Mouse (Mus musculus) gastrocnemius, postnatal 10 days (tissue): ENCODE measurements around the gene Notch3. TPM values are rescaled to one million over a fixed set of nuclear protein-coding genes. Genes with fewer than 3 reads are reported as not detected.
"Not testable (repeated sequence)": the region's sequence is repeated elsewhere in the genome, so short reads cannot be mapped to it uniquely, and the experiment has no call there.

Experiments used
- DNase-seq: peaks from one replicate; pipeline ENCODE4 v3.0.0; 2021; ENCODE audit warnings: mixed read lengths
- total RNA-seq, 2 experiments: library from RNA; stranded (reverse); gene quantifications; 2 replicates each; pipeline ENCODE4 v1.2.3; 2021

Gene Notch3
- total RNA-seq, 2 experiments from 2014 or later: 39.6 to 47.8 TPM

DNA sequence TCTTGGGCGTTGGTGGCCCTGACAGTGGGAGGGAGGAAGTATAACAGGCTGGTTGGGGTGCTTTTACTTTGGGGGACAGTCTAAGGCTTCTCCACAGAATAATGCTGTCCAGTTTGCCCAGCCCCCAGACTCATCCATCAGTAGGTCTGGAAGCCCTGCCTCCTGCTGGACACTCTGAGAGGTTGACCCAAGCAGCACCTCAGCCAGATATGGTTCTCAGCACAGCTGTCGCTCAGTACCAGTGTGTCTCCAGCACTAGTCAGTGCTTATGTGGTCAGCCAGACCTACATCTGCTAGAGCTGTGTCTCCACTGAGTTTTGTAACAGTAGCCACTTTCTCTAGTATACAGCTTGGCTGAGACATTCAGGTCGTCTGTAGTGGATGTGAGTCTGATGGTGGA lies 48.2 kb downstream of the Notch3 start:
- no peak for DNase-seq

DNA sequence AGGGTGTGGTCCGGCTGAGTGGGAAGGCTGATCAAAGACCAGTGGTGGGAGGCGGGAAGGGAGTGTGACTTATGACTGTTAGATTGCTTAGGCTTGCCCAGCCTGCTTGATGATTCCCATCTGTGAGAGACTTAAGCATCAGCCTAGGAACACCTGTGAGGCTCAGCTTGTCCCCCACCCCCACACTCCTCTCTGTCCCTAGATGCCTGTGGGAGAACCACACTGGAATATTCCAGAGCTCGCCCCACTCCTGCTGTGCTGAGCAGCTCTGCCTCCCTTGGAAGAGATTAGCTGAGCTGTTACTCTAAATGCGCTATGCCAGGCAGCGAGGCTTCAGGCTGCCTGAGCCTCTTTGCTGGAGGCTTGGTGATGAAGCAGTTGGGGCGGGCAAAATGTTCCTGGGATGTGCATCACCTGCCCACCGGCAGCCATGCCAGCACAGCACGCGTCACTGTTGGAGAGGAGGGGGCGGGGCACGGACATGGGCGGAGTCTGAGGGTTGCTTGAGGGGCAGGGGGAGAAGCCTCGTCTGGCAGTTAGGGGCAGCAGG lies 48.7 kb downstream of the Notch3 start:
- peak; percentile 37 for DNase-seq

DNA sequence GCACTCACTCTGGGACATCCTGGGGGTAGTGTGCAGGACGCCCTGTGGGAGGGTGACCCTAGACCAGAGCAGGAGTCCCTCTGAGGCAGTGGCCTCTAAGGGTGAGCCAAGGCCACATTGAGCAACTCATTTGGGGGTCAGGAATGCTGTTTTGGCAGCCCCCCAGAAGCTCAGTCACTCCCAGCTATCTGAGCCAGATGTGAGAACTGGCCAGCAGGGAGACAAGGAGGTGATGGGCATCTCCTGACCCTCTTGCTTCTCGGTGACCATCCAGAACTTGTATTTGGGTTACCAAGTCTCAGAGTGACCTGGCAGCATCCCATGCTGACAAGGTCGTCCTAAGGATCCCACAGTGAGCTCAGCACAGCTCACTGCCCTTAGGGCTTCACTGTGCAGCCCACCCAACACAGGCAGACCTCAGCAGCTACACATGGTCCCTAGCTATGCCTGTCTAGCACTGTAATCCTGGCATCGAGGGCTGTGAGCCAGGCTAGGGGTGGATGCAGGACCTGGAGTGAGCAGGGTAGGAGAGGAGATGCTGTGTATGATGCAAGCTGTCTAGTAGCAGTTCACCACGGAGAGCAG lies 49.3 kb downstream of the Notch3 start:
- peak; percentile 60 for DNase-seq

DNA sequence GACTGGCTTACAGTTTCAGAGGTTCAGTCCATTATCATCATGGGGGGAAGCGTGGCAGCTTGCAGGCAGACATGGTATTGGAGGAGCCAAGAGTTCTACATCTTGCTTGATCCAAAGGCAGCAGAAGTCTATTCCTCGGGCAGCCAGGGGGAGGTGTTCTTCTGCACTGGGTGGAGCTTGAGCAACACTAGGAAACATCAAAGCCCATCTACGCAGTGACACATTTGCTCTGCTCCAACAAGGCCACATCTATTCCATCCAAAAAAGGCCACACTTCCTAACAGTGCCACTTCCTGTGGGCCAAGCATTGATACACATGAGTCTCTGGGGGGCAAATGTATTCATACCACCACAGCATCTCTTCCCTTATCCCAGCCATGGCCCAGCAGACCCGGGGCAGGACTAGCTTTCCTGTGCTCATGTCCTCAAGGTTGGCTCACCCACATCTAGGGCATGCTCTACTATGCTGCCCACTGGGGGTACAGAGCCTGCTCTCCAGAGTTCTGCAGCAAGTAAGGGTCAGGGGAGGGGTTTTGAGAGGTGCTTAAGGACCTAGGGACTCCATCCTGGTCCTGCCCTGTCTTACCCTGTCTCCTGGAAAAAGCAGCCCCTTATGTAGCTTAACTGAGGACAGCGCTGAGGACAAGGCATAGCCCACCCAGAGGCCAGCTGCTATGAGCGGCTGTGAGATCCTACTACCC lies 49.9 kb downstream of the Notch3 start:
- no peak for DNase-seq

DNA sequence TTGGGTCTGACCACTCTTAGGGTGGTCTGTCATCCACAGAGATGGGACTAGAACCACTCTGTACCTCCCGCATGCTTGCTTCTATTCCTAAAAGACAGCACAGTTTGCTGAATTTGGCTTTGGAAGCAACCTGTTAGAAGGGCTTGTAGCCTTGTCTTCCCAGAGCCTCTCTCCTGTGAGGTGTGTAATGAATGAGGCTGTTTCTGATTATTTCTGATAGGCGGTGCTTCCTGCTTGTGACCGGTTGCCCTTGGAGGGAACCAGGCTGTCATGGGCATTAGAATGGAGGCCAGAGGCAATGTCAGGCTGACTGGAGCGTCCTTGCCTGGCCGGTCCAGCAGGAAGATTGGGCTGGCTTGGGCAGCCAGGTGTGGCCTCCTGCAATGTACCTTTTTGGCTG lies 52.2 kb downstream of the Notch3 start:
- DNase-seq: not testable (repeated sequence)

DNA sequence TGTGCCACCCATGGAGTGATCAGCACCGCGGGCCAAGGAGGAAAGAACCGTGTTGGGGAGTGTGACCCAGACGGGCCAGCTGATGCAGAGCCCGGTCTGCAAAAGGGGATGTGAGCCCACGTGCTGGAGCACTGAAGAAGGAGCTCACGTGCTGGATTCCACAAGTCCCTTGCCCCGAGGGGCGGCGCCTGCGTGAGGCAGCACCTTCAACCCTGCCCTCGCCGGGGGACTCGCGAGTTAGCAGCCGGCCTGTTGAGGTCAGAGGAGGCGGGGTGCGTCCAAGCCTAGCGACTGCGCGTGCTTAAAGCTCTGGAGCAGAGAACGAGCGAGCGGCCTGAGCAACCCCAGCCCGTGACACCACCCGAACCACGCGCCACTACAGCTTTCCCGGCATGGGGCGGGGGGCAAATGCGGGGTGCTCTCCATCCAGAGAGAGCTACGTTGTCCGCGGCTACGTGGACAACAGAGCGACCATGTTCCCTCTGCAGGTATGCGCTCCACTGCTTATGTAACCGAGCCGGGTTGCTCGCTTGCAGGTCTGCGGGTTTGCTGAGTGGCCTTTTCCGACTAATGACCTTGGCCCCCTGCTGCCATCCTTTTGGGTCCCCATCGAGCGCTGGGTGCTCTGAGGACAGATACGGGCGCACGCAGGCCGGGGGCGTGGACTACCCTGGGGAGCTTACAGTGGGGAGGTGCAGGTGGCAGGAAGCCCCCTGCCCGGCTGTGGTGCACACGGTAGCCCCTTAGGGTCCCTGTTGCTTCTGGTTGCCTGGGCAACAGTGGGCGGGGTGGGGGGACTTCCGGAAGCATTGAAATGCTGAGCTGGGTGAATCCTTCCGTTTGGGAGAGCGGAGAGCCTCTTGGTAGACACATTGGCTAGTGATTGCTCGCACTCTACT lies 52.9 kb downstream of the Notch3 start:
- peak; percentile 62 for DNase-seq

DNA sequence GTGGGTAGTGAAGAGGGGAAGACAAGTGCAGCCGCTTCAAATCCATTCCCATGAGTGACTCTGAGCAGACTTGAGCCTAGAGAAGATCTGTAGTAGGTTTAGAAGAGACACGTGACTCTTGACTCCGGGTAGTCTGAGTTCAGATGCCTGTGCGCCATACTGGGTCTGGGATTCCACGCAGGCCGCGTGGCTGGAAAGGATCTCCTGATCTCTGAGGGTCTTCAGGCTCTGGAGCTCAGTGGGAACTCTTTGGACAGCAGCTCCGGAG lies 53.5 kb downstream of the Notch3 start:
- no peak for DNase-seq

DNA sequence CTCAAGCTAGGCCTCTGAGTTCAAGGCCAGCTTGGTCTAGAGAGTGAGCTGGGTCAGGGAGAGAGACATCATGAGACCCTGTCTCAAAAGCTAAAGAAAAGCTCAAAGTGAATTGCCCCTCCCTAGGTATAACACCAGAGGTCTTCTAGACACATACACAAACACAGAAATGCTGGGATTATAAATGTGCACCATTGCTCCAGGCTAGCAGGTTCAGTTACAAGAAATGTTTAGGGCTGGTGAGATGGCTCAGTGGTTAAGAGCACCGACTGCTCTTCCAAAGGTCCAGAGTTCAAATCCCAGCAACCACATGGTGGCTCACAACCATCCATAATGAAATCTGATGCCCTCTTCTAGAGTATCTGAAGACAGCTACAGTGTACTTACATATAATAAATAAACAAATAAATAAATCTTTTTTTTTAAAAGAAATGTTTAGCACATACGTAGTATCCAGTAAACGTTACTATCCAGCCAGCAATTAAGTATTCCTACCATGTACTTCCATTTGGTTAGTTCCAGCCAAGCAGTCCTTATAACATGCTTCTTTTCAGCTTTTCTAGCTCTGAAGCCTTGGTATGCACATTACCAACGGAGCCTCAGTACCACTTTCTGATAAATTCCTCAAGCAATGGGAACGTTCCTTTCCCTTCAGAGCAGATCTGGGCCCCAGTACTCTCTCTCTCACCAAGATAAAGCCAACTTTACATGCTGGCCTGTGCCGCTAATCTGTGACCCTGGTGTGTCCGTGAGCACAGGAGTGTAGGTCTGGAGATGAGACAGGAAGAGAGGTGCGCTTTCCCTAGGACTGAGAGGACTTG lies 54.0 kb downstream of the Notch3 start:
- DNase-seq: no peak

DNA sequence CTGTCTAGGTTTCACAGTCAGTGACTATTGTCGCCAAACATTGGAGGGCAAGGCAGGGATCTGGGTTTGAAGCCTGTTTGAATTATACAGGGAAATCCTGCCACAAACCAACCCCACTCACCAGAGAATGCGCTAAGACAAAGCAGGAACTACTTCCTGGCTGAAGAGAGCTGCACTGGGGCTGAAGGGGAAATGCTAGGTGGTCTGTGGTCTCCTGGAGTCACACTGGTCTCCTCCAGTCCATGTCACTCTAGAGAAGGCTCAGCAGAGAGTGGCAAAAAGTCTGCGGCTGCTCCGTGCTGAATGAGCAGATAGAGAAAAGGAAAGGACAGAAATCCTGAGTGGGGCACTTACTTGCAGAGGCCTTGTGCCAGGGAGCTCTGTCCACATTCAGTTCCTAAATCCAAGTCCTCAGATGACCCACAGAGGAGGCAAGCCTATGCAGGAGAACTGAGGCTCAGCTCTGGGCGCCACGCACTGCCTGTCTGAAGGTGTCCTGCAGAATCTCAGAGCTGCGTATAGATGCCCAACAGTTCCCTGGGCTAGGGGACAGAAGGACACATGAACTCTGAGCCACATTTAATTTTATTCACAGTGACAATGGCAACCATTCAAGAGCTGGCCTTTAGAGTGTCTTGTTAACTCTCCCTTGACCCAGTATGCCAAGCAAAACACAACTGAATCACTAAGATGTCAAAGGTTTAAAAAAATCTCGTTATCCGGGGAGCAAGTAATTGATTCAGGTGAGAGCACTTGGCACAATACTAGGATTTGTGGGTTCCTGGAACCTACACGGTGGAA lies 55.5 kb downstream of the Notch3 start:
- DNase-seq: no peak

DNA sequence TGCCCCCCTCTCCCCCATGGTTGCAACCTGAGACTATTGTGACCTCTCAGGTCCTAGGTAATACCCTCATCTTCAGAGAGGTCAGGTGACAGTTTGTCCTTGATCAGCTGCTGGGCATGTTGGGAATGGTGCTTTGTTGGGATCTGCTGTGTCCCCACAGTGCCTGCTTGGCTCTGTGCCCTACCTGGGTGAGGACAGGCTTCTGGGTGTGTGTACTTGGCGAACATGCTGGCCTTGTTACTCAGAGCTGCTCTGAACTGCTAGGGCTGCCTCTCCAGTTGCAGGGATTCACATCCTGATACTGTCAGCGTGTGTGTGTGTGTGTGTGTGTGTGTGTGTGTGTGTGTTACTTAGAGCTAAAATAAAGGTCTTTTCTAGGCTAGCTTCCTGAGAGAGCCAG lies 56.2 kb downstream of the Notch3 start:
- DNase-seq: no peak

DNA sequence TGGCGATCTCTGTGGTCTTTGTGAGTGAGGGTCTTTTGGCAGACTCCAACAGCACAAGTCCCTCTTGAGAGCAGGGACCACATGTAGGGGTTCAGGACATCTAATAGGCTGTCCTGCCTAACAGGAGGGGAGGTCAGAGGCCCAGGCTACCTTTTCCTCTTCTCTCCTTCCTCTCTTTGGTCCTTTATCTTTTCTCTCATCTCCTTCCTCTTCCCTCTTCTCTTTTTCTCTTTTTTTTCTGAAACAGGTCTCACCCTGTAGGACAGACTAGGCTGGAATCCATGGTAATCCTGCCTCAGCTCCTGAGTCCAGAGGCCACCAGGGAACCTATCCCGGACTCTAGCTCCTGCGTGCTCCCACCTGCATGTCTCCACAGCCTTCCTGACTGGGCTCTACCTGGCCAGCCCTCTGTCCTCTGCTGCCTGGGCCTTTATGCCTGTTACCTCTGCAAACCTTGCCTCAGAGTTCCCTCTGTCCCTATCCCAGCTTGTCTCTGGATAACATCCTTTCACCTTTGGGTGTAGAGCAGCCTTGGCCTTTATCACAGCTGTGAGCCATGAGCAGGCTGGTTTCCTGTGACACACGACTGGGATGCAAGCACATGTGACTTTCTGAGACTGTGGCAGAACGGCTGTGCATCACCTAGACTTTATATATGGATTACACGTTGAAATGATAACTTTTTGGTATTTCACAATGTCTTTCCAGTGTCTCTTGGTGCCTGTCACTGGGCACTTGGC lies 57.3 kb downstream of the Notch3 start:
- DNase-seq: no peak

DNA sequence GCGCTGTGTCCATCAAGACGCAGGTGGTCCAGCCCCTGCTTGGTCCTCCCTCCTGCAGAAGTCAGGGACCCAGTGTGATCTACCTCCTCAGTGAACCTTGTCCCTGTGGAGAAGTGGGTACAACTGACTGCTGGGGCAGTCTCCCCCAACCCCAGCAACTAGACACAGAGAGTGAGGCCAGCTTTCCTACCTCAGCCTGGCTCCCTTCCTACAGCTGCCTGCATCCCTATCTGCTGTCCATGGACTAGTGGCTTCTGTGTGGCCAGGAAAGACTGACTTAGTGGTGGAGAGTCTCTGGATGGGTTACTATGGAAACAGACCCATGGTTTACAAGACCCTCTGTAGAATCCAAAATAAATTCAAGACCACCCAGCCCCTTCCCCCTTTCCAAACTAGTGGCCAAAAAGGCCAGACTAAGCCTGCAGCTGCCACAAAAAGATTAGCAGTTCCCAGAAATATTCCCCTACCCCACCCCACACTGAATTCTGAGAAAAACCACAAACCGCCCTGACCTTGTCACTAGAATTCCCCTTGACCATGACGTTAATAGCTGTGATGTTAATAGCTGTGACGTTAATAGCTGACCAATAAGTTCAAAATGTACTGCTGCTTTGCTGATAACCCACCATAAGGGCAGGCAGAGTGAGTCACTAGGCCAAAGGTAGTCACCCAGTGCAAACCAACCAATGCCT lies 58.2 kb downstream of the Notch3 start:
- DNase-seq: not testable (repeated sequence)

DNA sequence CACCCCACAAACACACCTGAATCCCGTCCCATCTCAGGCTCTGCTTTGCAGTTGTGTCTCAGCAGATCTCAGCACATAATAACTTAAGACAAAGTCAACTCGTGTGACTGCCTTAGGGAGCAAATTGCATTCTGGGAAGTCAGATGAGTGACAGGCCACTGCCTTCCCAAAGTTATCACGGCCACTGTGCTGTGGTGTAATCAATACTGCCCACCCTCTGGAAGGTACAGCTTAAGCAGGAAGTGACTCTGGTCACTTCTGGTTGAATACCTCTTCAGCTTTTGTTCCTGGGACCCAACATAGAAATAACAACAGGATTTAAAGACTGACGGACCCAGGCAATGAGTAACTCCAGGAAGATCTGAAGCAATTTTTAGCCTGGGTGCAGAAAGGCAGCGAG lies 58.8 kb downstream of the Notch3 start:
- no peak for DNase-seq

DNA sequence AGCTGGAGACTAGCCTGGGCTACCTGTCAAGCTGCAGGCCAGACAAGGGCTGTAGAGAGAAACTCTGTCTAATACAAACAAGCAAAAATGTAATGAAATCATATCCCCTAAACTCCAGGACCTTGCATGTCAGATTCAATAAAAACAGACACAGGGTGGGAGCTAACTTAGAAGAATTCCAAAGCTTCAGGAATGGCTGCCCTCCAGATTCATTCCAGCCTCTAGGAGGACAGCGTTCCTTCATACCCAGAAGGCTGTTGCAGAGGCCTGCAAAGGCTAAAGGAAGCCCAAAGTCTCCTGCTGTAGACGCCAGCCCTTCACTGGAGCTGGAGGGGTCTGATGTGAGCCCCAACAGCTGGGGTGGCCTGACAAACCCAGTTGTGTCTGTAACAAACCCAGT lies 60.3 kb downstream of the Notch3 start:
- no peak for DNase-seq

DNA sequence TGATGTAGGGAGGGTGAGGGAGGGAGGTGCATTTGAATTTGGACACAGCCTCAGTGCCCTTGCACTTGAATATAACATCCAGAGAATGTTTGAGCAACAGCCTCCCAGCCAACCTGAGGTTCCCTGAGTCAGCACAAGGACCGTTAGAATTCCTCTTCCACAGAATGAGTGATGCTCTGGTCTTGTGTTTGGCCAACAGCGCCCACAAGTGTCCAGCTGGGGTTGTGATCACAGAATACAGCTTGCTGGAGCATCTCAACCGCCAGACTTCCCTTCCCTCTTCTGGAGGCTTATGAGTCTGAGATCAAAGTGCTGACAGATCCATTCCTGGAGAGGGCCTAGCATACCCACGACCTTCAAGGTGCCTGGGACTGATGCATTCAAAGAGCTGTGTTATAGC lies 63.6 kb downstream of the Notch3 start:
- DNase-seq: no peak

DNA sequence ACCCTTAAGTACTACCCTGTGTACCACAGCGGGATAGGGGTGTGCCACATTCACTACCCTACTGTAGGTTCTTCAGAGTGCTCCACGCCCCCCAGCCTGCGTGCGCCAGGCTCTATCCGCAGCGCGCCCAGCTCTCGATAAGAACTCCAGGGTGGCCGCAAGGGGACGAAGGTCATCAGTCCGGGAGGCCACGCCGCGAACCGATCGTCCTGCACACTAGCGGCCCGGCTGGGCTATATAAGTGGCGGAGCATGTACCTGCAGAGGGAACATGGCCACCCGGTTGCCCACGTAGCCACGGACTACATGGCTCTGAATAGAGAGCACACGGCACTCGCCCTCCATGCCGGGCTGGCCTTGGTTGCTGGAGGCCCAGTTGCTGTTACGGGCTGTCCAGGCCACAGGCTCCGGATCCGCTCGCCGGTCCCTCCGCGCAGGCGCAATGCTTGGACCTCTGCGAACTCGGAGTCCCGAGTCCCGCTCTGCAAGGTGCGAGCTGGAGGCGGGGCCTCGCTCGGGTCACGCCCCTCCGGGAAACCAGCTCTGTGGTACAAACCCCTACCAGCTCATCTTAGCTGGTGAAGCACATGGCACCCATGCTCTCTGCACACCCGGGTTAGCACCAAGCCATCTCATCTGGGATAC lies 66.6 kb downstream of the Notch3 start:
- peak; percentile 64 for DNase-seq

DNA sequence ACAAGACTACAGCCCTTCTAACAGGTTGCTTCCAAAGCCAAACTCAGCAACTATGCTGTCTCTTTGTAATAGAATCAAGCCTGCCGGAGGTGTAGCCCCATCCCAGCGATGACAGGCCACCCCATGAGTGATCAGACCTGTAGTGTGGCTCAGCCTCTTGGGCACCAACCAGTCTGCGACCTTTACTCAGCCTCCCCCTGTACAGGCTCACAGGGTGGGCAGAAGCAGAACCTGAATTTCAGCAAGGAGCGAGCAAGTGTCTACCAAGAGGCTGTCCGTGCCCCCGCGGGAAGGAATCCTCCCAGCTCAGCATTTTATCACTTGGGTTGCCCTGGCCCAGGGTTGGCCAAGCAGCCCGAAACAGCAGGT lies 67.1 kb downstream of the Notch3 start:
- DNase-seq: no peak

DNA sequence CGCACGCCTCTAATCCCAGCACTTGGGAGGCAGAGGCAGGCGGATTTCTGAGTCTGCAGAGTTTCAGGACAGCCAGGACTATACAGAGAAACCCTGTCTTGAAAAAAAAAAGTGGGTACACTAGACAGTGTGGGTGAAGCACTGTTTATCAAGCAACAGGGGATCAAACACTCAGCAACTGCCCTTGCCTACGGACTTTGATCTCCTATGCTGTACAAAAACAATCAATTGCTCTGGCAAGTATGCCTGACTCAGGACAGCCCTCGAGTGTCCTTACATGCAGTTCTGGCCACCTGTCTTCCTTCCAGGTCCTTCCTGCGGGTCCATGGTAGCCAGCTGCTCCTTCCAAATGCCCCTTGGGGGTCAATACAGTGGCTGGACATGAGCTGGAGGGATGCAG lies 67.7 kb downstream of the Notch3 start:
- not testable (repeated sequence) for DNase-seq

DNA sequence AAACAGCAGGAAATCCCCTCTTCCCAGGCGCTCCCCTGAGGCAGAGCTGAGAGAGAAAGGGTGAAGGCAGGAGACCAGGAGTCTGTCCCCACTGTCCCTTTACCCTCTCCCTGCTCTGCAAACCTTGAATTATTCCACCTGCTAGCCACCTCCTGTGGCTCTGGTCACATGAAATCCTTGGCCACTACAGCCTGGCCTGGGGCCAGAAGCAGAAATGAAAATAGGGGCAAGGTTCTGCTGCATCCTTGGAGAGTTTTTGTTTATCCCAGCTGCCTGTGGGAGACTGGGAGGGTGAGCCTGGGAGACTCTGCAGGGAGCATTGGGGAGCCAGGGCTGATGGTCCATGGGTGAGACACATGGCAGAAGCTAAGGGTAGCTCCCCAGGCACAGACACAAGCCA lies 69.0 kb downstream of the Notch3 start:
- no peak for DNase-seq

DNA sequence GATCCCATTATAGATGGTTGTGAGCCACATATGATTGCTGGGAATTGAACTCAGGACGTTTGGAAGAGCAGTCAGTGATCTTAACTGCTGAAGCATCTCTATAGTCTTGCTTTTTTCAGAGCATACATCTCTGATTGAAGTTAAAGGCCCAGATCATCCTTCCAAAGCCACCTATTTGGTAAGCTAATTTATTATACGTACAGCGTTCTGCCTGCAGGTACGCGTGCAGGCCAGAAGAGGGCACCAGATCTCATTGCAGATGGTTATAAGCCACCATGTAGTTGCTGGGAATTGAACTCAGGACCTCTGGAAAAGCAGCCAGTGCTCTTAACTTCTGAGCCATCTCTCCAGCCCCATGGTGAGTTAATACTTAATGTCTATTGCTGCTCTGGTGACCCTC lies 73.8 kb downstream of the Notch3 start:
- no peak for DNase-seq
